Mouse (Mus musculus) G1E-ER4 (cell line): Measurements from ENCODE around the gene Inhbe. TPM values are rescaled to one million over a fixed set of nuclear protein-coding genes. Genes with fewer than 3 reads are reported as not detected.

Experiments
- GATA1 ChIP-seq: IDR thresholded peaks from one replicate; pipeline ENCODE4 v1.8.0; 2012; ENCODE audit warnings: low read length, inconsistent platforms
- polyA plus RNA-seq: library from polyadenylated mRNA; stranded (reverse); fragments of >175 nt; gene quantifications from 2 replicates; pipeline ENCODE4 v1.2.3, GENCODE M21; 2012

The Inhbe gene
- not detected in 2 replicates for polyA plus RNA-seq

DNA sequence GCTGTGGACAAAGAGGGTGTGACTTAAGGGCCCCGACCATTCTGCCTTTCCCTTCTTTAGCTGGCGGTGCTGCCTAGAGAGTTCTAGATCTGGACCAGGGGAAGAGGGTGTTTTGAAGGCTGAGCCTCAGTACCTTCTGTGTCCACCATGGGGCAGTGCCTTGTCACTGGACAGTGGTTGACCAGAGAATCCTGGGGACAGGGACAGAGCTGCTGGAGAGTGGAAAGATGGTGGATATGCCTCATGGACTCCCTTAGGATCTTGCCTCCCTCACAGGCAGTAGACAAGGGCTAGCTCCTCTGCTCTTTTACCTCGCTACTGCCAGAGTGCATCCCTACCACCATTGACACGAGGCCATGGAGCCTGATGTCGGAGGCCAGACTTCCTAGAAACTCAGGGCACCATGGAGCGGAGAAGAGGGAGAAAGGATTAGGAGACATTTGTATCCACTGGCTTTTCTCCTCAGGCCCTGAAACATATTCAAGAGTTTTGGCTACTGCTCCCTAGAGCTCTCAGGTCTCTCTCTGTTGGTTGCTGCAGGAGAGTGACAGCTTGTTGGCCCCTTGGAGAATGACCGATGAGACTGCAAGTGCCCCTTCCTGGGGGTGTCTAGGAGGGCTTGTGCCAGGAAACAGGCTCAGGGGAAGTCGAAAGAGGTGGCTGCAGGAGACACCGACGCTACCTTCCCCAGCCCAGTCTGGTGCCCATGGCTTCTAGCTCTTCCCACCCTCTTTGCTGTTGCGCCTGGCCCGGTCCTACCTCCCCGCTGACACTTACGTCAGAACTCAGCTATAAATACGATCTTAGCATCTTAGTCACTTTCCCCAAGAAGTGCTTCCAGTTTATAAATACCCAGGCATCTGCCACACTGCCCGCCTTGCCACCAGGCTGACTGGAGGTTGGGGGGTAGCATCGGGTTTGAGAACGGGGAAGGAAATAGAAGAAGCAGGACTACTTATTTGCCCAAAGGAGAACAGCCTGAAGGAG is at the start of gene Inhbe:
TSS of gene Inhbe (minus strand) at position 503 of the 987 bp plus-strand sequence.
- no peak for TF ChIP-seq GATA1

DNA sequence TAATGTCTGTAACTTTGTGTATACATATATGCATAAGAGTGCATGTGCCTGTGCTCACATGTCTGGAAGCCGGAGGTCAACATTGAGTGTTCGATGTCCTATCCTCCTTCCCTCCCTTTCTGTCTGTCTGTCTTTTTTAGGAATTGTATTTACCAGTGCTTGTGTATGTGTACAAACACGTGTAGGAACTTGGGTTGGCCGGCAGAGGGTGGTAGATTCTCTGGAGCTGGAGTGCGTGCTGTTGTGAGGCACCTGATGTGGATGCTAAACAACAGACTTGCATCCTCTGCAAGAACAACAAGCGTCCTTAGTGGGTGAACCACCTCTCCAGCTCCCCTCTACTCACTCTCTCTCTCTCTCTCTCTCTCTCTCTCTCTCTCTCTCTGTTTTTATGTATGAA is 37.6 kb upstream of the Inhbe start:
- TF ChIP-seq GATA1 = no peak

DNA sequence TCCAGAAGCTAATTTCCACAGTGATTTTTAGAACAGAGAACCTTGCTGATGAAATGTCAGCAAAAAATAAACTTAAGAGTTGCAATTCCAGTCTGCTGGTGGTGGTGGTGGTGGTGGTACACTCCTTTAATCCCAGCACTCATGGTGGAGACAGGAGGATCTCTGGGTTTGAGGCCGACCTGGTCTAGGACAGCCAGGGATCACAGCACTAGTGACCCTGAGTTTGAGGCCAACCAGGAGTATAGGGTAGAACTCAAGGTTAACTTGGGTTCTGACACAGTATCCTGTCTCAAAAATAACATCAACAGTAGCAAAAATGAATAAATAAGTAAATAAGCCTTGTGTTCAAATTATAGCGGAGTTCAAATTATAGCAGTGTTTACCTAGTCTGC is 27.5 kb upstream of the Inhbe start:
- TF ChIP-seq GATA1 = no peak

DNA sequence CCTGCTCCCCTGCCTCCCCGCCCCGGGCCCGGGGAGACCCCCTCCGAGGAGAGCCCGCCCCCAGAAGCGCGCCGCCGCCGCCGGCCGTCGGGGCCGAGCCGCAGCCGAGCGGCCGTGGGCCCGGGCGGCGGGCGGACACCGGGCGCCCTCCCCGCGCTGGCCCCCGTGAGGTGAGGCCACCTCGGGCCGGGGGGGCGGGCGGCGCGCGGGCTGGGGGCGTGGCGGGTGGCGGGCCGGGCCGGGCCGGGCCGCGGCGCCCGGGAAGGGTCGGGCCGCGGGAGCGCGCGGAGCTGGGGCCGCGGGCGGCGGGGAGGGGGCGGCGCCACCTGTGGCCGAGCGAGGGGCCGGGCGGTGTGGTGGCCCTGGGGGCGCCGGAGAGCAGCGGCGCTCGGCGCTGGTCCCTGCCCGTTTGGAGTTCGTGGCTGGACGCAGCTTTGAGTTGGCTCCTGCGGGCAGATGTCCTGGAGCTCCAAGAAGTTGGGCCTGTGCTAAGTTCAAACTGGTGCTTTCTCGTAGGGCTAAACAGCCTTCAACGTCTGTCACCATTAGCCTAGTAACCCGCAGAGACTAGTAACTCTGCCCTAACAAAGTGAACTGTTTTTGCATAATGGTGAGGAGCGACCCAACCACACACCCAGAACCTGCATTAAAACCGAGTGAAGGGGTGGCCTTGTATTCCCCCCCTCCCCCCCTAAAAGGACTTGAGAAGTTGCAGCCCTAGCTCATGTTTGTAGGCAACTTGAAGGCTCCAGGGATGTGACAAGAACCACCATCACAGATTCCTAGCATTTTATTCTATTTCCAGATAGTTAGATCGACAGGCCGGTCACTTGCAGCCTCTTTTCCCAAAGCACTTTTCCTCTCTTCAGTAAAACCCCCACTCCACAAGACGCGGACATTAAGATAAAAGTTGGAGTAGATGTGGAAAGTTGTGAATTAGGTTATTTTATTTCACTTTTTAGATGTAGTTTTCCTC is 26.8 kb upstream of the Inhbe start:
- no peak for TF ChIP-seq GATA1

DNA sequence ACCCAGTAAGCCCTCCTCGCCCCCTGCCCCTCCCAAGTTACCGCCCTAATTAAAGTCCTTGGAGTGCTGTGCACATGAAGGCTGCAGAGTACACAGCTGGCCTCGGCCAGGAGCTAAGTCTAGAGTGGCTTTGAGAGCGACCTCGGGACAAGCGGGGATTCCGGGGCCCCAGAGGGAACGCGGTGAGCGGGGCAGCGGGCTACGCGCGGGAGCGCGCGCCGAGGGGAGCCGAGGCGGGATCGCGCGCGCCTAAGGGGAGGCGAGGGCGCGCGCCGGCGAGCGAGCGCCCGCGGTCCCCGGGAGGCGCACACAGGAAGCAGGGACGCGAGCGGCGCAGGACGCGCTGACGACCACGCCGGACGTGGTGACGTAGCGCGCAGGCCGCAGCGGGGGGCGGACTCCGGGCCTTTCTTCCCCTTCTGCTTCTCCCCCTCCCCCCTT is 26.1 kb upstream of the Inhbe start, which contains the start of gene R3hdm2:
TSS of gene R3hdm2 (plus strand) at position 77 of the 441 bp plus-strand sequence.
- TF ChIP-seq GATA1 = no peak

DNA sequence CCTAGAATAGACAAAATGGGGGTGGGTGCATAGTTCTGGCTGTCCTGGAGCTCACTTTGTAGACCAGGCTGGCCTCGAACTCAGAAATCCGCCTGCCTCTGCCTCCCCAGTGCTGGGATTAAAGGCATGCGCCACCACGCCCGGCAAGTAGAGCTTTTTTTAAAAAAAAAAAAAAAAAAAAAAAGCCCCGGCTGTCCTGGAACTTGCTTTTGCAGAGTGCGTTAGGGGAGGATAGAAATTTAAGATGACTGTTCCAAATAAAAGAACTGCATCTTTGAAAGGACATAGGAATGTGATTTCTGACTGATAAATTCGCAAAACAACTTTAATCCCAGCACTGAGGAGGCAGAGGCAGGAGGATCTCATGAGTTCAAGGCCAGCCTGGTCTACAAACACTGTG is 25.4 kb upstream of the Inhbe start:
- no peak for TF ChIP-seq GATA1

DNA sequence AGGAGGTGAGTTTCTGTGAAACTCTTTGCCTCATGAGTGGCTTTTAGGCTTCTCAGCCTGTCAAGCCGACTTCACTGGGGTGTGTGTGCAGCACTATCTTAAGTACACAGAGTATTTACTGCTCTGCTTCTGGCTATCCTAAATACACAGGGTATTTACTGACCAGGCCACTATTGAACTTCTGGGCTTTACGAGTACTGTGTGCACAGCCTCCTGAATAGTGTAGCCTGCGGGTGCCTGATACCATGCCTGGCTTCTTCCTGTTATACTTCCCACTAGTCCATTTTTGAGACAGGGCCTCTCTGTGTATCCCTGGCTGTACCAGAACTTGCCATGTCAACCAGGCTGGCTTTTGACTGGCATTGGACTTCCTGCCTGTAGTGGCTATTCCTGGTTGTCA is 23.5 kb upstream of the Inhbe start:
- no peak for TF ChIP-seq GATA1

DNA sequence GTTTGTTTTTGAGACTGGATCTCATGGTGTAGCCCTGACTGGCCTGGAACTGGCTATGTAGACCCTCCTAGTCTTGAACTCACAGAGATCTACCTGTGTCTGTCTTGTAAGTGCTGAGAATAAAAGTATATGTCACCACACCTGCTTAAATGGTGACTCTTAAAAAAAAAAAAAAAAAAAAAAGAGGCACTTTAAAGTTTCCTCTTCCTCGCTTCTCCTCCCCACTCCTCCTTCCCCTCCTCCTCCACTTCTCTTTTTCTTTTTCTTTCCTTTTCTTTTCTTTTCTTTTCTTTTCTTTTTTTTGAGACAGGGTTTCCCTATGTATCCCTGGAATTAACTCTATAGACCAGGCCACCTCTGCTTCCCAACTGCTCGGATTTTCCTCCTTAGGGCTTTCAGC is 16.8 kb upstream of the Inhbe start:
- TF ChIP-seq GATA1 = no peak

DNA sequence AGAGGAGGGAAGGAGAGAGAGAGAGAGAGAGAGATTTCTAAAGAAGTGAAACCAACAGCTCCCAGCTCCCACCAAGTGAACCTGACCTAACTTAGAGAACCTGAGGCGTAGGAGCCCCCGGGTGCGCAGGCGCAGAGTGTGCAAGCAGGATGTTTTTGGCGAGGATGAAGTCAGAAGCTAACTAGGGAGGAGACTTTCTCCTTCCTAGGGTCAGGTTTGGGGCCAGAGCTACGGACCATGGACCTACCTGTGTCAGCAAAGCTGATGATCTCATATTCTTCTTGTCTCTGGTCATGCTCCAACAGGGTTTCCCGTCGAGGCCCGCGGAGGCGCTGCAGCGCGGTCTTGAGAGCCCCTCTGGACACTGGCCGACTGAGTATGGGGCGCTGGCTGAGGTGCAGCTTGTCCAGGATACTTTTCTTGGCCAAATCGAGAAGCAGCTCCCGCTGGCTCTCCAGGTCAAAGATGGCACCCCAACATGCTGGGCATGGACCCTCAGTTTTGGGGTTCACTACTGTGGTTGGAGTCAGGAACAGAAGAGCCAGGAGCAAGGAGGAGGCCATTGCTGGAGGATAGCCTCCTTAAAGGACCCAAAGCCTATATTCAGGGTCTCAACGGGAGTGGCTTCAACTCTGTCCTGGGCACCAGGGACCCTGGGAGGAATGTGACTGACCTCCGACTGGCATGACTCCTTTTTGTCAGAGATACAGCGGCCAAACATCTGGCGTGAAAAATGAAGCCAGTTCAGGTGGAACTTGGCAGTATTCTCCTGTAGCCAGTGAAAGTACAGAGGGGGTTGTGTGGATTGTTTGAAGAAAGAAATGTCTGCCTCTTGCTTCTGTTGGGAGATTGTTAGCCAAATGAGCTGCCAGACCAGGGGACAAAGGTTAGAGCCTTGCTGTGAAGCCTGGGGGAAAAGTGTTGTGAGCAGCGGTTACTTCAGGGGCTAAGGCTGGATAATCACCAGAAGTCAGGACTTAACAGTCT is 15.9 kb upstream of the Inhbe start, which contains the start of gene Inhbc:
TSS of gene Inhbc (minus strand) at position 598 of the 987 bp plus-strand sequence.
- no peak for TF ChIP-seq GATA1

DNA sequence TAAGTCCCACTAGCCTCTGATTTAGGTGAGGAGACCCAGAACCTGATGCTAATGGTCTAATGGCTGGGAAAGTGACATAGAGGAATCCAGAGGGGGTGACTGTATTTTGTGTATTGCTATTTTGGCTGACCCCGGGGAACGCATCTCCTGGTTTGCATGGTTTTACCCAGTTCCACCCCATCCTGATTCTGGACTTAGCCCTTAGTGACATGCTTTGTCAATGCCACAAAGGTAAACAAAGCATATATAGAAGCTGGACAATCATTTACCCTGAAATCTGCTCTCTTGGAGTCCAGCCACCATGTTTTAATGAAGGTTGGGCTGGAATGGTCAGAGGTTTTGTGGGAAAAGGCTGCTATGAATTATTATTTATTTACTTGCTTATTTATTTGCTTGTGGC is 14.1 kb upstream of the Inhbe start:
- no peak for TF ChIP-seq GATA1

DNA sequence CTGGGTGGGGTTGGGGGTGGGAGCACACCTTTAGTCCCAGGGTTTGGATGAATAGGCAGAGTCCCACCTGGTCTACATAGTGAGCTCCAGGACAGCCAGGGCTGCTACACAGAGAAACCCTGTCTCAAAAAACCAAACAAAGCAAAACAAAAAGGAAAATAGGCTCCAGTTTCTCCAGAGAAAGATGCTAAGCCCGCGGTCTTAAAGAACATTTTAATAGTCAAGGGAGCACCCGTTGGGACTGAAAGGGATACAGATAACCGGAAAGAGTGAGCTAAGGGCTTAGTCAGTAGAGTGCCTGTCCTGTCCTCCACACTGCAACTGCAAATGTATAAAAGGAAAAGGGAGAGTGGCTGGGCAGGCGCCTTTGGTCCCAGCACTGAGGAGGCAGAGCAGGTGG is 12.9 kb upstream of the Inhbe start:
- TF ChIP-seq GATA1 = no peak

DNA sequence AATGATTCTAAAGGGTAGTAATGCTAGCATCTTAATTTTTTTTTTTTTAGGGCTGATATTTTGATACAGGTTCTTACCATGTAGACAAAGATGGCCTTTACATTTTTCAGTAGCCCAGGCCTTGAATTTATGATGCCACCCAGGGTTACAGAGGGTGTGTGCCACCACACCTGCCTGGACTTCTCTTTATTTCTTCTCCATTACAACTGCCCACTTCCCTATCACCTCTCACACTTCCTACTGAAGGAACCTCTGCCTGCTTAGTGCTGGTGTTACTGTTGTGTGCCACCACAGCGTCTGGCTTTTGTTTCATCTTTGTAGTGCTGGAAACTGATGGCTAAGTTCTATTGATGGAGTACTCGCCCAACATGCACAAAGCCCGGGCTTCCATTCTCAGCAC is 6.5 kb upstream of the Inhbe start:
- TF ChIP-seq GATA1 = no peak

DNA sequence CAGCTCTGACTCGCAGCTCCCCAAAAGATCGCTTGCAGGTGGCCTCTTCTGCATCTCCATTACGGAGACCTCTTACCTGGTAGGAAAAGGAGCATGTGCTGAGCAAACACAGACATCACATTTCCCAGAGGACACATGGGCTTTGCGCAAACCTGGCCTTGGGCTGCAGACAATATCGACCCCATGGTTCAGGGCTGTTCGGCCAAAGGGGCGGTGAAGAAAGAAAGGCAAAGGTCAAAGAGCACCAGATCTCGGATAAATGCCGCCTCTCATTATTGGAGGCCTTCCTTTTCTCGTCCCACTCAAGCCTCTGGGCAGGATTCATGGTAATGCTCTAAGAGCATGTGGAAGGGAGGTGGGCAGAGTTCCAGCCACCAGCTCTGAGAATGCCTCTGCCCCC is 1.1 kb upstream of the Inhbe start:
- no peak for TF ChIP-seq GATA1

DNA sequence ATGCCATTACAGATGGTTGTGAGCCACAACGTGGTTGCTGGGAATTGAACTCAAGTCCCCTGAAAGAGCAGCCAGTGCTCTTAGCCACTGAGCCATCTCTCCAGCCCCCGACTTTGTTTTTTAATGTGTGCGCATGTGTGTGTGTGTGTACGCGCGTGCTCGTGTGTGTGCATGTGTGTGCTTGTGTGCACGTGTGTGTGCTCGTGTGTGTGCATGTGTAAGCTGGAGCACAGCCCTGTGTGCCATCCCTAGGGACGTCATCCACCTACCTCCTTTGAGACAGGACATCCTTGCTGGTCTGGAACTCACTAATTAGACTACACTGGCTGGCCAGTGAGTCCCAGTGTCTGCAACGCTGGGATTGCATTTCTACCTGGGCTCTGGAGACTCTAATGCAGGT is 1.4 kb downstream of the Inhbe start:
- no peak for TF ChIP-seq GATA1

DNA sequence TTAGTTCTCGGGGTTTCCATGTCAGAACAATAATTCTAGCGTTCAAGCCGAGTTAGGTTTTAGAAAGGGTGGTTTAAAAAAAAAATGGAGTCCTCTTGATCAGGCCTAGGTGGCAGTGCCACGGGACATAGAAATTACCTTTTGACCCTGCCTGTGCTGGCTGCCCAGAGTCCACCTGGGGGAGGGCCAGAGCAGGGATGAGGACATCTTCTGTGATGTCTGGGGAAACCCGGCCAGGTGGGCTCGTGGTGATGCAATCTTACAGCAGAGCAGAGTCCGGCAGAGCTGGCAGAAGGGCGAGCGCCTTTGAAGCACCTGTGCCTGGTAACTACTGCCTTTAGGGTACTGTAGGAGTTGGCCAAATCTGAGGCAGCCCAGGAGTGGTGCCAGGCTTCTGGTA is 2.0 kb downstream of the Inhbe start:
- TF ChIP-seq GATA1 = no peak
